Mouse (Mus musculus) granulocyte monocyte progenitor cell, adult 5-6 weeks (primary cell): Measurements from ENCODE around the gene Gm42688. TPM values are rescaled to one million over a fixed set of nuclear protein-coding genes. Genes with fewer than 3 reads are reported as not detected.

Source experiments
- ATAC-seq: replicated peaks from 2 replicates; pipeline ENCODE4 v1.8.0; 2016; ENCODE audit warnings: mild to moderate bottlenecking, moderate TSS enrichment, inconsistent platforms; ENCODE audit not compliant: poor library complexity, severe bottlenecking
- total RNA-seq, 2 experiments: library from RNA; stranded (forward) in 1 of 2; stranded (reverse) in 1 of 2; fragments of 200-712, 200-1000 nt in 1 of 2; fragments of >200 nt in 1 of 2; fragmentation: Nextera tagmentation in 1 of 2; gene quantifications; 2 replicates each; pipeline ENCODE4 v1.2.3; 2014 to 2017

Gm42688 gene
- total RNA-seq (2014; fragmentation: Nextera tagmentation) (2.0 and 6.3 TPM in 2 replicates), total RNA-seq (2017) (2.6 TPM in 2 replicates)

DNA sequence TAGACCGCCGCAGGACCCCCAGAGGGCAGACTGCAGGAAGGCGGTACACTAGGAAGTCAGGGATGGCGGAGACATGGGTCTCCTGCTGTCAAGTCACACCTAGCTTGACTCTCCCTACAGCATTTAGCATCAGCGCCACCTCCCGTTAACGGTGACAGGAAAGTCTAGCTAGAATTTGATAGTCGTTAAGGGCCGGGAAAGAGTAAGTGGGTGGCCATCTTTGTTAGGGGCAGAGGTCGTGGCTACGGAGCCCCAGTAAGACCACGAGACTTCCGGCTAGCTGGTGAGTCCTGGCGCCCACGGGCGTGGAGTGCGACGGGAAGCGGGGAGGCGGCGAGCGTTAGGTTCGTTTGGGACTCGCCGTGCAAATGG, at the start of gene Gm42688, which contains the start of gene Ccdc142:
TSS of gene Gm42688 (plus strand) at position 302 of the 372 bp plus-strand sequence.
TSS of gene Ccdc142 (plus strand) at position 286 of the 372 bp plus-strand sequence.
- ATAC-seq: peak; percentile 82

DNA sequence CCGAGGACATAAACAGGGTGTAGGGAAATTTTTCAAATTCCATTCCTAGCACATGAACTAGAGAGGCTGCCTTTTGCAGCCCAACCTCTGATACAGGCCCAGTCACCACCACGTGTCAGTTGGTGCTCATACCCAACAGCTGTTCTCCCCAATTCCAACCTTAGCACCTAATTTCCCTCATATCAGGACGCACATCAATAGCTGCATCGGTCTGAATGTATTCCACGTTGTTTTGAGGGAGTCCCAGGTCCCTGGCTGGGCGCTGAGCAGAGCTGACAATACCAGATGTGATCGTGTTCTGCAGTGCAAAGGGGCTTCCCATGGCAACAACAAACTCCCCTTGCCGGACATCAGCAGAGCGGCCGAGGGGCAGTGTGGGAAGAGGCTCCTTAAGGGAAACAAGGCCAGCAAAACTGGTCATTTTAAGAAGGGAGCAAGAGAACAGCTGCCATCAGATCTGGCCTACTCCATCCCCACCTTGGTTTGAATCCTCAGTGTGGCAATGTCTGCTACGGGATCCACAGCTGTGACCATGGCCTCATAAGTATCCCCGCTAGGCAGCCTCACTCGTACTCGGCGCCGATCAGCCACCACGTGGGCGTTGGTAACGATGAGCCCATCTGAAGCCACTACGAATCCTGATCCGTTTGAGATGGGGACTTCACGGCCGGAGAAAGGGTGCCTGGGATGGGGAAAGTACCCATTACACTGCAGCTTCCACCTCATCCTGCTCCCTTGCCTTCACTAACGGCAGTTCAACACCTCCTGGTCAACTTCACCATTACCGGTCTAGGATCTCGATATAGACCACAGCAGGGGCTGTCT, 48.1 kb upstream of the Gm42688 start:
- ATAC-seq: peak; percentile 25

- peak; percentile 83 for ATAC-seq
Measured at GRCm38 (mm10) chr6:83054074-83054851, 47.2 kb upstream of the Gm42688 start, which contains the start of gene Aup1. Aup1 (plus strand) TSS chr6:83054521.

GRCm38 (mm10) chr6:83054871-83055431, 46.5 kb upstream of the Gm42688 start, which contains the start of gene Htra2:
Htra2 (minus strand) TSS chr6:83055273.
- ATAC-seq: peak; percentile 18; the same call in 1 of the 2 replicates

DNA sequence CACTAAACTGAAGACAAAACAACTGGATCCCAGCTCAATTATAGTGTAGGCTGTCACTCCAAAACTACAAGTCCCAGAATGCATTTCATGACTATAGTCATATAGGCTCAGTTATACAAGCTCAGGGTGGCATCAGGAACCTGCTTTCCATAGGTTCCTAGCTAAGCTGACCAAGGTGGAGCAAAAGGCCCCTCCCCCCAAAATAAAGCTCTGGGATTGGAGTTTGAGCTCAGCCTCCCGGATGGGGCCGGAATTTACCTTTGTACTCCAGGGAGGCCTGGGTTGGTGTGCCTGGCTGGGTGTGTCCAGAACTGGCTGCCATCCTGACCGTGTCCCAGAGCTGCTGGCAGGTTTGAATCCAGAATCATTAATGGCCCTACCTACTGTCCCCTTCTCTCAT, 43.6 kb upstream of the Gm42688 start, which contains the start of gene Dqx1:
TSS of gene Dqx1 (plus strand) at position 55 of the 400 bp plus-strand sequence.
- no peak for ATAC-seq

DNA sequence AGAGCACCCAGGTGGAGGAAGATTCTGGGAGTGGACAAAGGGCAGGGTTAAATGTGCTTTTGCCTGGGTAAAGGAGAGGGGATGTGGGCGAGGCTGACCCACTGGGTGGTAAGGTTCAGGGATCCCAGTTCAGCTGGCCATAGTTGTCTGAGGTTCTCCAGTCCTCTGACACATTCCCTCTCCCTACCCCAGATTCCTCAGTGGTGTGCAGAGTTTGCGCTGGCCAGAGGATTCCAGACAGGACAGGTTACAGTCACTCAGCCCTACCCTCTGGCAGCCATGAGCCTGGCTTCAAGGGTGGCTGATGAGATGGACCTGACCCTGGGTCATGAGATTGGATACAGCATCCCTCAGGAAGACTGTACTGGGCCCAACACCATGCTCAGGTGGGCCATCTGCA, 42.7 kb upstream of the Gm42688 start:
- no peak for ATAC-seq

DNA sequence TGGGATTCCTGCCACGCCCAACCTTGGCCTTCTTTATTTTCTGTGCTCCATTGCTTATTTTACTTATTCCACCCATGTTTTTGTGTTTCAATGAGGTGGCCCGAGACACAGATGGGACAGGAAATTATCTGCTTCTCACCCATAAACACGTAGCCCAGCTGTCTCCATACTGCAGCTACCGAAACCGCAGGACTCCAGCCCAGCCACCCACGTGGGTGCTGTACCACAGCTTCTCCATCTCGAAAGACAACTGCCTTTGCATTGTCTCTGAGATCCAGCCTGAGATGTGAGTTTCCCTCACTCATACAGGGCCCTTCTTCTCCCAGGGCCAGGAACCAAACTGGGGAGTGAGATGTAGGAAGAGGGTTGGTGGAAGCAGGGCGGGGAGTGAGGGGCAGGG, 35.4 kb upstream of the Gm42688 start:
- peak; percentile 31 for ATAC-seq

GRCm38 (mm10) chr6:83066441-83066840, 35.0 kb upstream of the Gm42688 start:
- no peak for ATAC-seq

GRCm38 (mm10) chr6:83068221-83068620, 33.2 kb upstream of the Gm42688 start:
- no peak for ATAC-seq

- ATAC-seq: no peak; the same call in 1 of the 2 replicates
Measured at GRCm38 (mm10) chr6:83068706-83069487, 32.5 kb upstream of the Gm42688 start.

DNA sequence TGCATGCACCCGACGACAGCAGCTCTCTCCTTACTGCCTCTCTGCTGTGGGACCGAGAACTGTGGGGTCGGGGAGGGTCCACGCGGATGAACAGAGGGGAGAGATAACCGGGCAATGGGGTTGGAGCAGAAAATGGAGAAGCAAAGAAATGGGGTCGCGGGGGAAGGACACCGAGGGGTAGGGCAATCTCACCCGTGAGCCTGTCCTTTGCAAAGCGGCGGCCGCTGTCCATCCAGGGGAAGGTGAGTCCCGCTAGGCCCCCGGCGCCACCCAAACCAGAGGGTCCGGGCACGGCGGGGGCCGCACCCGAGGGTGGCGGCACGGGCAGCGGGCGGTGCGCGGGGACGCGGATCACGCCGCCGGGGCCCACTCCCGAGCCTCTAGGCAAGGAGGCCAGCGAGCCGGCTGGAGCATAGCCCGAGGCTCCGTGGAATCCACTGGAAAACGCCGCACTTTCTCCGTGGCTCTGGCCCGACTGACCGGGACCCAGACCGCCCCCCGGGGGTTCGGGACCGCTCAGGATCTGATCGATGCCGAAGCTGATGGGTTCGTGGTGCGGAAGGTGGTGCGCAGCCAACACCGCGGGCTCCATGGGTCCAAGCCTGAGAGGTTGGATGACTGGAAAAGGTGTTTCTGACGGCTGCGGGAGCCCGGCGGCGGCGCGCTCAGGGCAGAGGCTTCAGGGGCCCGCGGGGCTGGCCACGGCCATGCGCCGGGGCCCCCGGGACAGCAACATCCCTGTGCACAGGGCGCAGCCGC, 31.8 kb upstream of the Gm42688 start:
- no peak for ATAC-seq

- no peak for ATAC-seq
Measured at GRCm38 (mm10) chr6:83070247-83070310, 31.3 kb upstream of the Gm42688 start, which contains the start of gene Tlx2. Tlx2 (minus strand) TSS chr6:83070293.

- peak; percentile 32 for ATAC-seq
Measured at GRCm38 (mm10) chr6:83070311-83071219, 30.9 kb upstream of the Gm42688 start.

- ATAC-seq: no peak
Measured at GRCm38 (mm10) chr6:83071220-83071619, 30.2 kb upstream of the Gm42688 start.

GRCm38 (mm10) chr6:83074979-83075378, 26.4 kb upstream of the Gm42688 start:
- no peak for ATAC-seq

- peak; percentile 16; the same call in 1 of the 2 replicates for ATAC-seq
Measured at GRCm38 (mm10) chr6:83077630-83078323, 23.6 kb upstream of the Gm42688 start, which contains the start of gene Pcgf1. Pcgf1 (plus strand) TSS chr6:83077869.

- ATAC-seq: peak; percentile 91
Measured at GRCm38 (mm10) chr6:83078324-83078858, 23.0 kb upstream of the Gm42688 start.

GRCm38 (mm10) chr6:83080210-83080609, 21.2 kb upstream of the Gm42688 start:
- no peak for ATAC-seq
